Mouse (Mus musculus): ENCODE data around the gene Nup43. TPM values are rescaled to one million over a fixed set of nuclear protein-coding genes. Genes with fewer than 3 reads are reported as not detected.

The Nup43 gene
- total and polyA plus RNA-seq, 3 experiments = 47.9 to 117 (median 73.5) TPM

DNA sequence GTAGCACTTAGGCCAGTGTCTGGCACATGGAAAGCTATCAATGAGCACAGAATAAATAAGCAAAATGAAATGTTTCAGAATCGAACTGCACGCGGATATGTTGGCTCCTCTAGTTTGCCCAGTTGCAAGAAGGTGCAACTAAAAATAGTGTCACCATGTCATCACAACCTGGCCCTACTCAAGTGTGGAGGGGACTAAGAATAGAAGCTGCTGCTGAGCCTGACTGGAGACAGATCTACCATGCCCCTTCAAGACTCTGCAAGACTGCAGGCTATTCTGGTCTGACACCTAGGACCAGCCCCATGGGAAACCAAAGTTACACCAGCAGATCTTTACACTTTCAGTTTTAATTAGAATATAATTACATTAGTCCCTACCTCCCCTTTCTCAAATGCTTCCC, 44.9 kb upstream of the Nup43 start:
- in situ Hi-C loops (cut with MboI; ENCODE audit: low pct_ligation_motif_present, low pct_unique_long_range_greater_than_20kb, low sequenced_read_pairs) = no loop called here
- Histone ChIP-seq H3K9ac (ENCODE audit: insufficient read depth, low read depth) (no peak overlapping the region), H3K4me2 (ENCODE audit: insufficient read depth, low read depth, poor library complexity, severe bottlenecking) (no peak overlapping the region), H3K4me3 (replicated peaks in 1 of 3; ENCODE audit: low read depth in 2 of 3, low read length in 2 of 3, poor library complexity in 1 of 3) (no peak overlapping the region), H3K27me3 (replicated peaks) (no peaks in the 10 kb centered on the region), H3K4me1 (ENCODE audit: control insufficient read depth in 1 of 2, insufficient read depth in 2 of 2) (peaks cover 0 to 10% of the 10 kb centered on the region in 2 experiments; a peak in 2 of 4 replicates), H3K79me2 (replicated peaks; ENCODE audit: control insufficient read depth, extremely low read depth, insufficient read depth, poor library complexity, severe bottlenecking) (no peaks in the 10 kb centered on the region), H3K36me3 (replicated peaks in 1 of 2; ENCODE audit: control insufficient read depth in 1 of 2, insufficient read depth in 1 of 2, low read length in 1 of 2) (peaks cover 0 to 20% of the 10 kb centered on the region in 2 experiments), H3K9me3 (replicated peaks; ENCODE audit: low read length) (no peaks in the 10 kb centered on the region), H3K27ac (ENCODE audit: insufficient read depth, low read depth) (no peak overlapping the region)
- dilution Hi-C loops (cut with MboI; ENCODE audit: extremely low pct_ligation_motif_present, extremely low pct_unique_long_range_greater_than_20kb, low sequenced_read_pairs) = no loop called here
- DNase-seq (ENCODE audit: extremely low read depth) = peak; percentile 10
- TF ChIP-seq ZNF384 (IDR thresholded peaks at IDR 0.05; ENCODE audit: low read depth, low read length) = no peak
- TF ChIP-seq MEF2A (IDR thresholded peaks at IDR 0.05; ENCODE audit: borderline replicate concordance, low read depth, low read length) = 0 out of 2 replicates have a peak, but pooled peaks have one; percentile 55
- TF ChIP-seq MAX (IDR thresholded peaks at IDR 0.05; ENCODE audit: low read length) = no peak

DNA sequence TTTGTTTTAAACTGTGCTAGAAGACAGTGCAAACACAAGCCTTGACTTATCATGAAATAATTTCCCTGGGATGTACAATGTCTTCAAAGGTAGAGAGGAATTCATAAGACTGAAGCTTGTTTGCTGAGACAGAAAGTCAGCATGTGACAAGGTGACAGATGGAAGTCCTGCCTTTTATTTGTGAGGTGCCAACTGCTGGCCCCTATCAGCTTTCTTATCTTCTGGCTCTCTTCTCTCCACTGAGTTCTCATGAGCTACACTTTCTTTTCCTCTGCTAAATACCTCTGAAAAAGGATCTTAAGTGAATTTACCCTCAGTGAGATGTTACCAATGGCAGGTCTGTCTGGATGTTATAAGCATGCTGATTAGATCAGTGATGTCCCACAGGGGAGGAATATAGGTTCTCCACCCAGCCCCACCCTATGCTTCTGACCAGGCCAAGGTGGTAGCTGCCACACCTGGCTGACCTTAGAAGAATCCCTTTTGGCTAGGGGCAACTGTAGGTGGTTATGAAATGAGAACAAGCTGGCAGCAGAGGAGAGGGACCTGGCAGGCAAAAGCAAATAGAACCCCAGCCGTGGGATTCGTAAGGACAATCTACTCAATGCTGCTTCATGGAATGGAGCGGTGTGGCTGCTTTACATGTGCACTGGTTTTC, 43.3 kb upstream of the Nup43 start:
- Histone ChIP-seq H3K4me3 (replicated peaks in 1 of 3; ENCODE audit: low read depth in 2 of 3, low read length in 2 of 3, poor library complexity in 1 of 3) (no peak overlapping the region), H3K27me3 (replicated peaks) (no peaks in the 10 kb centered on the region), H3K27ac (ENCODE audit: insufficient read depth, low read depth) (no peak overlapping the region), H3K79me2 (replicated peaks; ENCODE audit: control insufficient read depth, extremely low read depth, insufficient read depth, poor library complexity, severe bottlenecking) (no peaks in the 10 kb centered on the region), H3K36me3 (replicated peaks in 1 of 2; ENCODE audit: control insufficient read depth in 1 of 2, insufficient read depth in 1 of 2, low read length in 1 of 2) (peaks cover under 1 to 32% of the 10 kb centered on the region in 2 experiments), H3K9ac (ENCODE audit: insufficient read depth, low read depth) (no peak overlapping the region), H3K9me3 (replicated peaks; ENCODE audit: low read length) (no peaks in the 10 kb centered on the region), H3K4me2 (ENCODE audit: insufficient read depth, low read depth, poor library complexity, severe bottlenecking) (no peak overlapping the region), H3K4me1 (ENCODE audit: control insufficient read depth in 1 of 2, insufficient read depth in 2 of 2) (peaks cover 0 to 10% of the 10 kb centered on the region in 2 experiments; a peak in 2 of 4 replicates)
- in situ Hi-C loops (cut with MboI; ENCODE audit: low pct_ligation_motif_present, low pct_unique_long_range_greater_than_20kb, low sequenced_read_pairs) (no loop called here), dilution Hi-C loops (cut with MboI; ENCODE audit: extremely low pct_ligation_motif_present, extremely low pct_unique_long_range_greater_than_20kb, low sequenced_read_pairs) (no loop called here)
- DNase-seq (ENCODE audit: extremely low read depth) = no peak
- TF ChIP-seq IRF4 (IDR thresholded peaks at IDR 0.05; ENCODE audit: low read depth, low read length) (no peak), CTCF (conservative IDR thresholded peaks at IDR 0.05 in 1 of 2, IDR thresholded peaks at IDR 0.05 in 1 of 2; ENCODE audit: low read depth in 2 of 2, low read length in 2 of 2) (no peak), GABPA (IDR thresholded peaks at IDR 0.05; ENCODE audit: insufficient replicate concordance, low read depth, low read length) (no peak), KAT2A (IDR thresholded peaks at IDR 0.05; ENCODE audit: insufficient replicate concordance, low read length) (no peak), HCFC1 (IDR thresholded peaks at IDR 0.05; ENCODE audit: low read depth, low read length) (no peak), MAZ (IDR thresholded peaks at IDR 0.05; ENCODE audit: low read depth, low read length) (no peak), JUN (IDR thresholded peaks at IDR 0.05; ENCODE audit: insufficient read depth, low read depth, low read length) (no peak), MAFK (IDR thresholded peaks at IDR 0.05; ENCODE audit: insufficient replicate concordance, low read length) (no peak), ZNF384 (IDR thresholded peaks at IDR 0.05; ENCODE audit: low read depth, low read length) (no peak), ELF1 (IDR thresholded peaks at IDR 0.05; ENCODE audit: low read depth, low read length) (no peak), RAD21 (IDR thresholded peaks at IDR 0.05; ENCODE audit: low read depth, low read length) (no peak), POLR2A (IDR thresholded peaks at IDR 0.05; ENCODE audit: low read depth, low read length) (no peak), ZMIZ1 (IDR thresholded peaks at IDR 0.05; ENCODE audit: low read depth, low read length) (no peak), NRF1 (IDR thresholded peaks at IDR 0.05; ENCODE audit: low read depth, low read length) (no peak), CHD1 (IDR thresholded peaks at IDR 0.05; ENCODE audit: low read depth, low read length) (no peak), E2F4 (IDR thresholded peaks at IDR 0.05; ENCODE audit: insufficient replicate concordance, low read depth, low read length) (no peak)
